Mouse (Mus musculus): Measurements from ENCODE around the gene Ccdc102a.

The Ccdc102a gene

DNA sequence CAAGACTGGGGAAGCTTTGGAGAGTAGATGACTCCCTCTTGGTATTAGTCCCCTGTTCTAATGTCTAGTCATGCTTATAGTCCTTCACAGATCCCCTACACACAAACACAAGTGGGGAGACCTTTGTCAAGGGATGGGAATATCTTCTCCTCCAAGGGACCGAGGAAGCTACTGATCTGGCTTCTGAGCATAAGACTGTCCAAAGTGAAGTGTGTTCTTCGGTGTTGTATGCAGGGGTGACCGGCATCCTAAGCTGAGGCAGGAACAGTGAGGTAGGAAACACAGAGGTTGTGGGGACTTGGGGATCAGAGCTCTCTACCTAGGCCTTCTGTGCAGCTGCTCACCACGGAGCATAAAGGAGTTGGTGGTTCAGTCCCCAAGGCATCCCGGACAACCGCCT, 4.3 kb upstream of the Ccdc102a start:
- no peak for DNase-seq (ENCODE audit: inconsistent ontology term)

DNA sequence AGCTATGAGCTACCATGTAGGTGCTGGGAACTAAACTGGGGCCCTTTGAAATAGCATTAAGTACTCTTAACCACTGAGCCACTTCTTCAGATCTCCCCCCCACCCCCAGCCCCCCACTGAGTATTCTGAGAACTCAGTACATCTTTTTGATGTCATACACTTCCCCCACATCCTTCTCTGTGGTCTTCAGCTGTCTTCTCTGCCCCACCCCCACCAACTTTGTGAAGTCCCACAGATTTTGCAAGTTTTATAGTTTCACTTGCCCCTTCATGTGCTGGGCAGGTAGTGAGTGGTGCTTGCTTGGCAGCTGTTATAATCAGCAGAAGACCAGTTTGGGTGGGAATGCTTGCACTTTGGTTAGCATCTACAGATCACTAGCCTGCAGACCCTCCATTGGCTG, 1.4 kb upstream of the Ccdc102a start:
- DNase-seq (ENCODE audit: inconsistent ontology term): no peak

DNA sequence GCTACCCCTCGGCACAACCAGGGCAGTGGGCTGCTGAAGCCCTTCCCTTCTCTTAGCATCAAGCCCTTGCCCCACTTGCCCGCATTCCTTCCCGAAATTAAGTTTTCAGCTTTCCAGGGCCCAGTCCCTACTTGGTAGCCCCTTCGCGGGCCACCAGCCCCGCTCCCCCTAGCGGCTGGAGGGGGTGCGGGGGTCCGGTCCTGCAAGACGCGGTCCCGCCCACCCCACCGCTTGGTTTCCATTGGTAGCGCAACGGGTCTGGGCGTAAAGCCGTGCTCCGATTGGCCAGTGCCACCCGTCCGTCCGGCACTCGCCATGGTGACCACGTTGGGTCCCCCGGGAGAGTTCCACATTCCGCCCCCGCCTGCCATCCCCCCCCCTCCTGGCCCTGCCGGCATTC, 546 bp downstream of the Ccdc102a start:
- DNase-seq (ENCODE audit: inconsistent ontology term): peak; percentile 99

DNA sequence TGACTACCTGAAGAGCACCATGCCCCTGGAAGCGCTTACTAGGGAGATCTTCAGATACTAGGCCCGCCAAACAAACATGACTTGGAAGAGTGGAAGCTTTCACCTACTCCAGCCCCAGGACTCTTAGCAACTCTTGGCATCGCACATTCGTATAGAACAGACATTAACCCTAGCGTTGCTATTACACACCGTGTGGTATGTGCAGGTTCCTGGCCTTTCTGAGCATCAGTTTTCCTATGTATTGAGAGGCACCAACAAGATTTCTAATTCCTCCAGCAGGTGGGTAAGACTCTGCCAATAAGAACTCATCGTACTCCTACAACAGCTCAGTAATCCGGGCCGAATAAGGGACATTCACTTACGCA, 956 bp downstream of the Ccdc102a start:
- DNase-seq (ENCODE audit: inconsistent ontology term): no peak

DNA sequence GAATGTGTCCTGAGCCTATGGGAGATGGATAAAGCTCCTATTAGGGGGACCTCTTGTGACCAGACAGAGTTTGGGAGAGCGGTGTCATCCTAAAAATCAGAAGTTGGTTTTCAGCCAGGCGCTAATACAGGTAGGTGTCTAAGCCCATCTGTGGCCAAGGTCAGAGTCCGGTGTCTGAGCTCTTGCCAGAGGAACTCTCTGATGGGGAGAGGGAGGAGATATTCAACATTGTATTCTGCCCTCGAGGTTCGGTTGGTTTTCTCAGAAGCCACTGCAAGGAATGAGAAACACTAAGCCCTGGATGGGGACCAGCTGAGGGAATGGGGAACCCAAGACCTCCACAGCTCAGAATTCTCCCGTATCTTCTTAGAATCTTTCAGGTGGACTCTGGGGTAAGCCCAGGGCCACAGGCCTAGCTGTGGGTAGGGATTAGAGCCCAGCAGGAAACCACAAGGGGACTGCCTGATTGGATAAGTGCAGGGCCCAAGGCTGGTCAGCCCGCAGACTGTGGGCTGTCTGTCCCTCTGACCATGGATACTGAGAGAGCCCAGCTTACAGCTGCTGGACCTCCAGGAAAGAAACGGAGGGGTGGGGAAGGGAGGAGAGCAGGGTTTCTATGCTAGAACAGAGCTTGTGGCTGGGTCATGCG, 1.5 kb downstream of the Ccdc102a start:
- no peak for DNase-seq (ENCODE audit: inconsistent ontology term)

DNA sequence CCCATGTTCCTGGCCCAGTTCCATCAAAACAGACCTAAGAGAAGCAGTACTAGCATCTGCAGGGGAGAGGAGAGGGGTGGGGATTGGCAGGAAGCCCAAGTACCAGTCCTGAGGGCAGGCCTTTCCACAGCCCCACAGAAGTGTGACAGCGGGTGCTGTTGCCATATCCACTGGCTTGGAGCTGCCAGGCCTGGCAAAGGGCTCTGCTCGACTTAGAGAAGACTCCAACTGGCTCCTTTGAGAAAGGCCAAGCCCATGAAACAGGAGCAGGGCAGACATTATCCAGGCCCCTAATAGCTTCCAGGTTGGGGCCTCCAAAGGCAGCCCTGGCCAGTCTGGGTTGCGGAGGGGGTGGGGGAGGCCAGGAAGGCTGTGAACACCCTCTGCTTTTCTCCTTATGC, 3.2 kb downstream of the Ccdc102a start:
- DNase-seq (ENCODE audit: inconsistent ontology term): peak; percentile 41

DNA sequence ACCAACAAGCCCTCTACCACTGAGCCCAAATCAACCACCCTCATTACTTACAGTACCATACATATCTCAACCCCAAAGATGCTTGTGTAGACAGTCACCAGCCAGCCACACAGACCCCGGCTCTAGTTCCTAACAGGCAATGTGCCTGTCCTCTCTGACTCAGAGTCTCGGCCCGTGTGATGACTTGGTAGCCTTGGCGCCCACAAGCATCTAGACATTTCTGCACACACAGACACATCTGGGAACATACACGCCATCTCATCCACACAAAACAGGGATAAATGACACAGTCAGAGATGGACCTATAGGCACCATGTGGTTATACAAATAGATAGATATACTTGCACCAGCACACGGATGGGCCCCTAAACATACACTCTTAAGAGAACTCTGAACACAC, 3.6 kb downstream of the Ccdc102a start:
- peak; percentile 32 for DNase-seq (ENCODE audit: inconsistent ontology term)

DNA sequence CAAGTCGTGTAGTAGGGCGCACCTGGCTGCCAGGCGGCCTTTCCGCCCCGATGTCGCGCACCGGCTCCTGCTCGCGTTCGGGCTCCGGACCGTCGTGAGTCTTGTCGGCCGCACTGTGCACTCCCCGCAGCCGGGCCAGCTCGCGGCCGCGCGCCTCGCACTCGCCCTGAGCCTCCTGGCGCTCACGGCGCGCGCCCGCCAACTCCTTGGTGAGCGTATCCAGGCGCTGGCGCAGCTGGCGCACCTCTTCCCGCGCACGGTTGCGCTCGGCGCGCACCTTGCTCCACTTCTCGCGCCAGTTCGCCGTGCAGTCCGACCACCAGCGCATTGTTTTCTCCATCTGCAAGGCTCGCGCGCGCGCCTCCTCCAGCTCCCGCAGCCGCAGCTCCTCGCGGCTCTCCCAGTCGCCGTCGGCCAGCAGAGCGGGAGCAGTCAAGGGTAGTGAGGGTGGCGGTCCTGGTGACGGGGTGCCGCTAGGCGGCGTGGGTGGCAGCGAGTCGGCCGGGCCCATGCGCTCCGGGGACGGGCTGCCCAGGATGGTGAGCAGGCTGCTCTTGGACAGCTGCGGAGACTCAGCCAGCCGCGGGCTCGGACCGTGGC, 4.7 kb downstream of the Ccdc102a start:
- peak; percentile 68 for DNase-seq (ENCODE audit: inconsistent ontology term)

DNA sequence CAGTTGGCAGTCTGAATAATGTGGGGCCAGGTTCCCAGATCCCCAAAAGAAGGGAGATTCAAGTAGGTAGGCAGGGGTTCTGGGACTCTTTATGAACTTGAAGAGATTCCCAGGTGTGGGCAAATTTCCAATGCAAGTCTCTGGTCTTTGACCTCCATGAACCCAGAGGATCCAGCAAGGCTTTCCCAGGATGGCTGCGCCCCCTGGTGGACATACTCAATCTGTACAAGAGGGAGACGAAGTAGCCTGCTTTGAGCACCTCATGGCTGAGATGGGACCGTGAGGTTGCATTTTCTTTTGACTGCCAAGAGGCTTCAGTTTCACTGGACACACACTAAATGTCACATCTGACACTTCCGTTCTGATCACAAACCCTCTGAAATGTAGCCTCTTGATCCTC, 9.1 kb downstream of the Ccdc102a start:
- DNase-seq (ENCODE audit: inconsistent ontology term): peak; percentile 72

DNA sequence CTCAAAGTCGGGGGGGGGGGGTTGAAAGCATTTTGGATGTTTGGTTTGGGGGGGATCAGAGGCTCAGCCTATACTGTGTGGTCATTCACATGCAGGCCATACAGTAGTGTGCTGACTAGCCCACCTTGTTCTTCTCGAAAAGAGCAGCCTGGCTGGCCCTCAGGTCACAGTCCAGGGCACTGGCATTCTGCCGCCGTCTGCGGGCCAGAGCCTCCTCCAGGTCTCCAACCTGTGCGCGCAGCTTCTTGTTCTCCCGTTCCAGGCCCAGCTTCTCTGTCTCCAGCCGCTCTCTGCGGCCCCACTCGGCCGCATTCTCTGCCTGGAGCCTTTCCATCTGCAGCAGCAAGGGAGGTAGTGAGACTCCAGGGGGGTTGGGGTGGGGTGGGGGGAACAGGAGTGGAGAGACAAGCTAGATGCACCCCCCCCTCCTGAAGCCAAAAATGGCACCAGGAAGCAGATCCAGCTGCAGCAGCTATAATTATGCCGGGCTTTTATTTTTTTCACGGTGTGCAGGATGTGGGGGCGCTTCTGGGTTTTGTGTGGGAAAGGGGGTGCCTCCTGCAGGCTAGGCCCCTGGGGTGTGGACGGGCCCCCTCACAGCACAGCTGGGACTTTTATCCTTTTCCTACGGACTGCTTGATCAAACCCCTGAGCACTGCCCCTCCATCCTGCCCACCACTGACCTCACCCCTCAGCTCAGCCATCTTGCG, 10.2 kb downstream of the Ccdc102a start:
- no peak for DNase-seq (ENCODE audit: inconsistent ontology term)

DNA sequence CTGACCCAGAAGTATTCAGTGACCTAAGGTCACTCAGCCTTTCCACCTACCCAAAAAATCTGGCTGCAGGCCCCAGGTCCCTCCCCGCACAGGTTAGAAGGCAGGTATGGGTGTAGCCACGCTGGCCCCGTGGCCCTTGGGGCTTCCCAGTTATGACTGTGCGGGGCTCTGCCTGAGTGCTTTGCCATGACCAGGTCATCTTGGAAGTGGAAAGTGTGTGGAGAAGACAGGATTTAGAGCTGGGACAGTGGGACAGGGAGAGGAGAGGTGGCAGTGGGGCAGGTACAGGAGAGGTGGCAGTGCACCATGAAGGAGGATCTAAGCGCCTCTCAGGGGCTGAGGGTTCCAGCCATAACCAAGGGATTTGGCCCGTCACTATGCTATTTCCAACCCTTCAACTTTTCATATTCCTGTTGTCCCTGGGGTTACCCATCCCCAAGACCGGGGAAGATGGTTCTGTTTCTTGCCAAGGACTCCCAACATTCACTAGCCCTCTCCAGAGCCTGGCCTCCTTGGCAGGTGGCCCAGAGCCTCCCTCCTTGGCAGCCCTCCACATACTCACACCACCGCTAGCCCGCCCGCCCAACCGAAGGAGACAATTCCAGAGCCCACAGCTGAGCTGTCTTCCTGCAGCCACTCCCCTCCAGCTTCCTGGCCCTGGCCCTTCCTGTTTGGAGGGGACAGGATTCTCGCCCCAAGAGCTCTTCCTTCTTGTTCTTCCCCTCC, 13.3 kb downstream of the Ccdc102a start:
- DNase-seq (ENCODE audit: inconsistent ontology term): peak; percentile 93

DNA sequence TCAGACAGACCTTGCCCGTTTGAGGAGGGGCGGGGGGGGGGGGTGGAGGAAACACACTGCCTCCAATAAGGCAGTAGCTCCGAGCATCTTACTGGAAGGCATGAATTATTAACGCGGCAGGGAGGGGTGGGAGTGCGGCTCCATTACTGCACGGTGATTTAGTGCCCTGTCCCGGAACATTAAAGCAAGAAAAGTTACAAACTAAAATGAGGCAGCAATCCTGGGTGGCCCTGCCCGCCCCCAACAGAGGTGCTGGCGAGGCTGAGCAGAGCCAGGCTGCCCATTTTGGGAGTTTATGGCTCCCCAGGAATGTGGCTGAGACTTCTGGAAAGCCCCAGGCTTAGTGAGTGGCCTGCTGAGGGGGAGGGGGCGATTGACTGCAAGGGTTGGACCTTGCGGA, 14.2 kb downstream of the Ccdc102a start:
- no peak for DNase-seq (ENCODE audit: inconsistent ontology term)

DNA sequence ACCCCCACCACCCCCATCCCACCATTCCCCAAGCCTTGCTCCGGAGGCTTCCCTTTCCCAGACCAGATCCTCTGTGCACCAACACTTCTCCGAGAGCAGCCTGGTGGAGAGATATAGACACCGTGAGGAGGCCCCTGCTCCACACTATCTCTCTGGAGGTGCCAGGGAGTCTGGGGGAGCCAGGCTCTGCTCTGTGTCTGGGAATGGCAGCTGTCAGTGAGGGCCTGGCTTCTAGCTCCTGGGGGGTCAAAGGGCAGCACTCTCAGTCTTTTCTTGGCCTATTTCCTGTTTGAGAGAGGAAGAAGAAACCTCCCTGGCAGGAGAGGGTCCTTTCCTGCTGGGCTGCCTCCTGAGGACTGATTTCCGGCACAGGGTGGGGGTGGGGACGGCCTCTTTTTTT, 16.9 kb downstream of the Ccdc102a start:
- no peak for DNase-seq (ENCODE audit: inconsistent ontology term)

DNA sequence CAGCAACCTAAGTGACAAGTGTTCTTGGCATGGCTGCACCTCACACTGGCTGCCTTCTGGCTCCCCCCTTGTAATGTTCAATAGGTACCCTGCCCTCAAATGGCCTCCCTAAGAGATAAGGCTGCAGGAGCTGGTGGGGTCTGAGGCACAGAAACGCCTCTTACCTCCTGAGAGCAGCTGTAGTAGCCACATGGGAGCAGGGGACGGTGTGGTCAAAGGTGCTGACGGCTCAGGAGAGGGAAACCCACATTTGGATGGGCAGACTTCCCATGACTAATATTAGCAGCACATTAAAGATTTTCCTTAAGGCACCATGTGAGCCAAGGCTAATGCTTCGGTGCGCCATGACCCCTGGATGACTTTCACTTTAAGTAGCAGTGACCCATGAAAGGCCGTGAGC, 17.3 kb downstream of the Ccdc102a start:
- DNase-seq (ENCODE audit: inconsistent ontology term): no peak

DNA sequence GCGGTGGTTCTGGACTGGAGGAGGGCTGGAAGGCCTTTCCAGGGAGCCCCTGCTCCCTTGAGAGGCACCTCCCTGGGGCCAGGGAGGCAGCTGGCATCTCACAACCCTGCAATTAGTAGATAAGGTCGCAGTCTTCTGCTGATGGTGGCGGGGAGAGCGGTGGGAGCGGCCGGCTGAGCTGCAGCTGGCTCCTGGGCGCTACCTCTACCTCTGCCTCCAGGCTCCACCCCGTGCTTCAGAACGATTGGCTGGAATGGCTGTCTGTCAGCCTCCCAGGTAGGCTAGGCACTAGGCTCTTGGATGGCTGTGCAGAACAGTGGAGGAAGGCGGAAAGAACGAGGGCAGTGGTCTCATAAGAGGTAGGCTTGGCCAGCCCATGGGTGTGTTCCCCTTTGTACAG, 18.6 kb downstream of the Ccdc102a start:
- DNase-seq (ENCODE audit: inconsistent ontology term): no peak

DNA sequence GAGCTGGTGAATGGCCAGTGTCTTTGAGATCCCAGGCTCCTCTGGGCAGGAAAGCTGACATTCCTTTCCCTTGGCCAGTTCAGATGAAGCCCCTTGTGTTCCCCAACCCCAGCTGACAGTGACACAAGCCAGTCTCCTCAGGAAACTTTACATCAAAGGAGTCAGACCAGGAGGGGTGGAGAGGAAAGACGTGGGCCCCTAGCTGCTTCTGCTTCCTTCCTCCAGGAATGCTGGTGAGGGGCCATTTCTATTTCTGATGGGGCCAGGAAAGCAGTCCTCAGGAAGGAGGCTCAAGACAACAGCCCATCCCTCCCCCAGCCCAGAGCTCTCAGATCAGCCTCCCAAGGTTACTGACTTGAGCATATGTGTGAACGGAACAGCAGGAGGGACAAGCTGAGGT, 25.0 kb downstream of the Ccdc102a start:
- DNase-seq (ENCODE audit: inconsistent ontology term): no peak

DNA sequence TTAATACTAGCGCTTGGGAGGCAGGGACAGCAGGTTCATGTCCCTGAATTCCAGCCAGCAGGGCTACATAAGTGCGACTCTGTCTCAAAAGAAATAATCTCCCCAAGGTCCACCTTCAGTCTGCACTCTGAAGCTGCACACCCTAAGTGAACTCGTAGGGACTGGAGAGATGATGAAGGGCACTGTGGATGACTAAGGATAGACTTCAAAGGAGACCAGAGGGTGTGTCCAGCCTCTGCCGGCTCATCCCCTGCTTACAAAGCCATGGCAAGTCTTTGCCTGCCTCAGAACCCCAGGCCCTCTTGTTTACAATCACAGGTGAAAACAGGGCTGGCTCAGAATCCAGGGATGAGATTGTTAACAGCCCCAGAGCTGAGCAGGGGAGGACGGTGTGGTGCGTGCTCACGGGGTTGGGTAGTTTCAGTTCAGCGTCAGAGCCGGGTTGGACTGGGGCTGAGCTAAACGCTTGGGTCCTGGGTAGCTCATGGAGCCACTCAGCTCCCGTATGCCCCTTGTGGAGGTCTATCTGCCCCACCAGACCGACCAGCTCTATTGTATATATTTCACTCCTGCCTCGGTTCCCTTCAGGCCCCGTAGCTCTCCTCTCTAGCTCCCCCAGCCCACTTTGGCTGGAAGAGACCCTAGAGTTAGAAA, 29.4 kb downstream of the Ccdc102a start:
- DNase-seq (ENCODE audit: inconsistent ontology term): no peak

DNA sequence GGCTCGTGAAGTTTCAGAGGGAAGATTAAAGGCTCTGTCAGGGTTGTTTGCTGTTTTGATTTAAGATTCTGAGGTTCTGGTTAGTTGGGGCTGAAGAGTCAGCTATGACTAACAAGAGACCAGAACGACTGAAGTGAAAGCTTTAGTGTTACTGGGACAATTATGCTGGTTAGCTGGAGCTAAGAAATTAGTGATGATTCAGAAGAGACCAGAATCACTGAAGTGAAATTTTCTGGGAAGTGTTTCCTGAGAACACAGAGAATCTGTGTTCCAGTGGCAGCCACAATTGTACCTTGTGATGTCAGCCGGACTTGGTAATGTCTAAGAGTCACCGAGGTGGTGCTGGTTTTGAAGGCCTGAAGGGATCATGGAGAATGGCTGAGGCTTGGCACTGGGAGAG, 37.2 kb downstream of the Ccdc102a start:
- DNase-seq (ENCODE audit: inconsistent ontology term): peak; percentile 55

DNA sequence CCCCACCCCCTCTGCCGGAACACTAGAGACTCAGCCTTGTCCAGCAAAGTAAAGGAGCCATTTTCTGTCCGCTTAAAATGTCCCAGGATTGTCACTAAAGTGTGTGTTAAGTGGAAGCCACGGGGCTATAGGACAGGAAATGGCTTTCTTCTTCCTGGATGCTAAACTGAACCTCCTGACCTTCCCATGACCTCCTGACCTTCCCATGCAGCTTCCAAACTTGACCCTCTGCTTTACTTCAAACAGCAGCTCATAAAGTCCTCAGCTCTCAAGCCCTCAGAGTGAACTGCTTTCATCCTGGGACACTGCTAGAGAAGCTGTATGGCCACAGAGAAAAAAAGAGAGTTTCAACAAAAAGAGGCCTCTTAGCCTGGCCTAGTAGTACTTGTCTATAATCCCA, 41.1 kb downstream of the Ccdc102a start:
- no peak for DNase-seq (ENCODE audit: inconsistent ontology term)

DNA sequence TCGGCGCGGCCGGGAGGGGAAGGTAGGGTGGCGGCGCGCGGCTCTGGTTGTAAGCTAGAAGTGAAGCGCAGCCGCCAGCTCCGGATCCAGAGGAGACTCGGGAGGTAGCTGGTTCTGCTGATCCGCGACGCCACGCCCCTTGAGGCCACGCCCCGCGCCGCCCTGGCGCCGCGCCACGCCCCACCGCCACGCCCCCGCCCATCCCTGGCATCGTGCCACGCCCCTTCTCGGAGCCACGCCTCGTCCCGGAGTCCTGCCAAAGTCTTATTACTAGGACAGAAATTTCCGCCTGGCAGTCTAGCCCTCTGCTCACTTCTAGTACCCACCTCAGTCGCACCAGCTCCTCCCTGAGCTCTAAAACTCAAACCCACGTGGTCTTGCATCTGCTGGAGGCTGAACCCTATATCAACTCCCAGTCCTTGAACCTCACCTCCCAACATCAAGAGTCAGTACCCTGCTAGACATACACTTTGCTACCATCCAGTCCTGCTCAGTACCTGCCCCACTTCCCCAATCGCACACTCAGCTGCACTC, 41.6 kb downstream of the Ccdc102a start, which contains the start of gene Dok4:
Gene Dok4 (minus strand): TSS at position 134 of the 534 bp plus-strand sequence.
- peak; percentile 93 for DNase-seq (ENCODE audit: inconsistent ontology term)

DNA sequence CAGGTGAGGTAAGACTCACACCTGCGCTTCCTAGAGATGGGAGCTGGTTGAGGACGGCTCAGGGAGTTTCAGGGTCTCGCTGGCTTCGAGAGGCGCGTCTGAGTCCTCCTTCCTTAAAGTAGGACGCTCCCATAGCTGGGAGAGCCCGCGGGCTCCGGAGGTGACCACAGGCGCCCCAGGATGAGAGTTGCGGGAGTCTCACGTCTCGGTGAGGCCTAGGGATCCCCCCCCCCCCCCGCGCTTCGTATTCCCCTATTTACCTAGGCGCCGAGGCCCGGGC, 42.1 kb downstream of the Ccdc102a start:
- DNase-seq (ENCODE audit: inconsistent ontology term): no peak

Data from Muller cell, postnatal 12 days (primary cell).